Mouse (Mus musculus) ES-E14 (cell line): Measurements from ENCODE around the gene Setd7.

Experiments used
- CHD2 ChIP-seq: IDR thresholded peaks from 2 replicates; pipeline ENCODE4 v1.6.1; 2014; ENCODE audit warnings: mild to moderate bottlenecking, low read depth, low read length, inconsistent platforms
- HCFC1 ChIP-seq: IDR thresholded peaks from 2 replicates; pipeline ENCODE4 v1.6.1; 2012; ENCODE audit warnings: low read length, inconsistent platforms, borderline replicate concordance; ENCODE audit not compliant: insufficient read depth
- MAFK ChIP-seq: IDR thresholded peaks from 2 replicates; pipeline ENCODE4 v1.6.1; 2014; ENCODE audit warnings: mild to moderate bottlenecking, low read depth, low read length, inconsistent platforms; ENCODE audit not compliant: insufficient read depth
- ZNF384 ChIP-seq: IDR thresholded peaks from 2 replicates; pipeline ENCODE4 v1.6.1; 2012; ENCODE audit warnings: low read depth, low read length, inconsistent platforms

DNA sequence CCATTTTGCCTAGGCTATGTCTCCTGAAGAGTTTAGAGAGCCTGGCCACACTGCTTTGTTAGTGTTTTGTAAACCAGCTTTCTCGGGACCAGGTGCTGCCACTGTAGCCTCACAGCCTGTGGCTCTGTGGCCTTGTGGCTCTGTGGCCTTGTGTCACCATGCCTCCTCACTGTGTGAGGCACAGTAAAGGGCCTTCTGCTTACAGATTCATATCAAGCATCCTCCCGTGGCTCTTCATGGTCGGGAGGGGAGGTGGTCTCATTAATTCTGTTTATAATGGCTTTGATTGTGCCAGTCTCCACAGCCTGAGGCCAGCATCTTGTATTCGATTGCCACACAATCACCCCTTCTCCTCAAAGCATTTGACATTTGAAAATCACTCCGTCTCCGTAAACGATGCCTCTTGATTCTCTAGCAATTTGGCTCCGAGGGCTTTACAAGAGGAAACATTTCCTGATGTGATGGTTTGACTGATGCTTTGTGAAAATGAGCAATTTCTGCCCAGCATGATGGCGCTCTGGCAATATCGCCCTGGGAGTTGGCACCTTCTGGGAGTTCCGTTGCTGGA, 56.2 kb downstream of the Setd7 start:
- no peak for TF ChIP-seq ZNF384
- TF ChIP-seq HCFC1: no peak
- TF ChIP-seq MAFK: no peak
- TF ChIP-seq CHD2: no peak
